Comparison of ENCODE assay signal across 14 mouse cellular contexts in genomic region chr10:80220676-80221075, GRCm38 (mm10). TPM values are rescaled to one million over a fixed set of nuclear protein-coding genes. Genes with fewer than 3 reads are reported as not detected.
"Had no signal": no experiment of that assay in that cellular context is flagged by ENCODE, and none has a peak within 500 bp of the region (broad histone marks: within the 10 kb centered on the region; RNA-seq: fewer than 3 reads in every experiment).

No protein-coding gene starts in this region.

- H3K4me3 ChIP-seq: liver, embryonic 13.5 days; midbrain, embryonic 13.5 days; myocyte; neural tube, embryonic 13.5 days had no signal

- H3K27ac ChIP-seq: liver, embryonic 13.5 days; midbrain, embryonic 13.5 days; neural tube, embryonic 13.5 days had no signal

- H3K4me2 ChIP-seq: liver, embryonic 13.5 days; midbrain, embryonic 13.5 days; neural tube, embryonic 13.5 days had no signal

- ATAC-seq: midbrain, embryonic 13.5 days; midbrain, embryonic 16.5 days had no signal

- H3K9me3 ChIP-seq: liver, embryonic 13.5 days; midbrain, embryonic 13.5 days; neural tube, embryonic 13.5 days had no signal

- DNase-seq: kidney, postnatal 14 days; kidney, postnatal 4 days; liver, embryonic 13.5 days; lung, adult 2 months; lung, postnatal 14 days; lung, postnatal 4 days; thymus, adult 2 months; thymus, postnatal 14 days; thymus, postnatal 4 days had no signal

- H3K36me3 ChIP-seq: liver, embryonic 13.5 days; midbrain, embryonic 13.5 days; neural tube, embryonic 13.5 days had no signal

- H3K27me3 ChIP-seq: midbrain, embryonic 13.5 days; neural tube, embryonic 13.5 days had no signal

- H3K9ac ChIP-seq: liver, embryonic 13.5 days; midbrain, embryonic 13.5 days; neural tube, embryonic 13.5 days had no signal

RNA-seq across cellular contexts. Expression of gene Efna2, which starts 41.4 kb away (rescaled TPM):
- total RNA-seq: neutrophil, adult 5-6 weeks had no signal
